Mouse (Mus musculus) heart, adult 9 months (tissue): ENCODE results near the gene Ak1.

Experiments used
- DNase-seq, 2 experiments: peaks; one replicate each; pipeline ENCODE4 v3.0.0; 2022; ENCODE audit warnings: low spot score in 2 of 2

The Ak1 gene

GRCm38 (mm10) chr2:32599409-32599808, 22.1 kb upstream of the Ak1 start, which contains the start of gene St6galnac6:
Gene St6galnac6 (plus strand): TSS chr2:32599709.
- no peak for DNase-seq

- DNase-seq = no peak
Observed at GRCm38 (mm10) chr2:32601417-32602065, 20.0 kb upstream of the Ak1 start.

GRCm38 (mm10) chr2:32602600-32603054, 18.9 kb upstream of the Ak1 start:
- peak; percentile 90 to 92 for DNase-seq

GRCm38 (mm10) chr2:32604631-32605030, 16.9 kb upstream of the Ak1 start:
- DNase-seq = no peak

GRCm38 (mm10) chr2:32606161-32607142, 15.1 kb upstream of the Ak1 start:
- peak; percentile 85 to 89 for DNase-seq

- DNase-seq = peak; percentile 62 to 70
Observed at GRCm38 (mm10) chr2:32607262-32607947, 14.2 kb upstream of the Ak1 start.

GRCm38 (mm10) chr2:32608141-32608777, 13.3 kb upstream of the Ak1 start:
- DNase-seq = peak; percentile 92

- DNase-seq = no peak
Observed at GRCm38 (mm10) chr2:32608778-32609435, 12.7 kb upstream of the Ak1 start.

- DNase-seq = peak in 1 of 2 experiments; percentile 60
Observed at GRCm38 (mm10) chr2:32610610-32611229, 10.8 kb upstream of the Ak1 start.

GRCm38 (mm10) chr2:32612274-32612673, 9.3 kb upstream of the Ak1 start:
- DNase-seq = no peak

GRCm38 (mm10) chr2:32617109-32617508, 4.4 kb upstream of the Ak1 start:
- no peak for DNase-seq

- no peak for DNase-seq
Observed at GRCm38 (mm10) chr2:32617601-32618000, 4.0 kb upstream of the Ak1 start.

GRCm38 (mm10) chr2:32618051-32618450, 3.5 kb upstream of the Ak1 start:
- DNase-seq = no peak

- DNase-seq = peak; percentile 86 to 94
Observed at GRCm38 (mm10) chr2:32620682-32621516, 659 bp upstream of the Ak1 start.

GRCm38 (mm10) chr2:32624111-32624748, 2.7 kb downstream of the Ak1 start:
- no peak for DNase-seq

- peak; percentile 75 to 83 for DNase-seq
Observed at GRCm38 (mm10) chr2:32625212-32625872, 3.8 kb downstream of the Ak1 start.

GRCm38 (mm10) chr2:32625873-32626694, 4.5 kb downstream of the Ak1 start:
- DNase-seq = peak; percentile 81 to 83
